Mouse (Mus musculus): ENCODE data around the gene Cbx1.

- no peak for TF ChIP-seq POLR2A (IDR thresholded peaks at IDR 0.05; ENCODE audit: insufficient read depth, low read depth, low read length)
- TF ChIP-seq EP300 (IDR thresholded peaks at IDR 0.05; ENCODE audit: insufficient read depth, low read depth, low read length): no peak
- no peak for TF ChIP-seq CTCF (IDR thresholded peaks at IDR 0.05)
Observed at GRCm38 (mm10) chr11:96816494-96816893, 27.6 kb downstream of the Cbx1 start.
